Mouse (Mus musculus) left cerebral cortex, adult 8-10 months (tissue): ENCODE results near the gene Sept3. TPM values are rescaled to one million over a fixed set of nuclear protein-coding genes. Genes with fewer than 3 reads are reported as not detected.

Experiments used
- DNase-seq, 2 experiments: peaks; one replicate each; pipeline ENCODE4 v3.0.0; 2022; ENCODE audit warnings: low spot score in 2 of 2
- total RNA-seq, 4 experiments: library from RNA; stranded (reverse); gene quantifications; 2 replicates each; pipeline ENCODE4 v1.2.4; 2022

Sept3 gene
- total RNA-seq, 4 experiments from 2014 or later: 491 to 572 (median 530) TPM

- DNase-seq: no peak
These were observed 64.5 kb downstream of the Sept3 start for GRCm38 (mm10) chr15:82339150-82339549.

- no peak for DNase-seq
These were observed 65.1 kb downstream of the Sept3 start for GRCm38 (mm10) chr15:82339634-82340254.

- no peak for DNase-seq
These were observed 65.8 kb downstream of the Sept3 start for GRCm38 (mm10) chr15:82340414-82341035.

- no peak for DNase-seq
These were observed 66.4 kb downstream of the Sept3 start for GRCm38 (mm10) chr15:82341036-82341501.

- no peak for DNase-seq
These were observed 67.2 kb downstream of the Sept3 start for GRCm38 (mm10) chr15:82341675-82342542.

- DNase-seq: no peak
These were observed 67.8 kb downstream of the Sept3 start for GRCm38 (mm10) chr15:82342543-82342935.

- no peak for DNase-seq
These were observed 68.9 kb downstream of the Sept3 start for GRCm38 (mm10) chr15:82343368-82344287.

Other genes starting within 250 kb of the Sept3 start
- 100 to 1,000 TPM in 2 of 4 experiments, 10 to 100 TPM in 2; 81.8 to 126 (median 105) TPM for gene Desi1, start 241.0 kb upstream of the Sept3 start, total RNA-seq
- gene Snu13, start 227.3 kb upstream of the Sept3 start, total RNA-seq: 100 to 1,000 TPM; 103 to 133 (median 117) TPM
- not detected for gene 4930407I10Rik, start 215.7 kb upstream of the Sept3 start, total RNA-seq
- 1 to 10 TPM; 3.9 to 5.5 (median 4.0) TPM for gene Mei1, start 204.9 kb upstream of the Sept3 start, total RNA-seq
- gene Ccdc134, start 147.0 kb upstream of the Sept3 start, total RNA-seq: 10 to 100 TPM in 1 of 4 experiments, 1 to 10 TPM in 3; 8.1 to 11.8 (median 9.0) TPM
- 100 to 1,000 TPM; 204 to 229 (median 207) TPM for gene Srebf2, start 127.7 kb upstream of the Sept3 start, total RNA-seq
- gene Shisa8, start 62.1 kb upstream of the Sept3 start, total RNA-seq: 1 to 10 TPM; 3.1 to 5.3 (median 5.0) TPM
- under 1 TPM; 0.37 to 0.98 (median 0.64) TPM for gene Tnfrsf13c, start 50.5 kb upstream of the Sept3 start, total RNA-seq
- 1 to 10 TPM; 2.7 to 4.3 (median 4.1) TPM for gene Cenpm, start 30.1 kb upstream of the Sept3 start, total RNA-seq
- 100 to 1,000 TPM; 104 to 114 (median 110) TPM for gene 1500009C09Rik, start 22.5 kb upstream of the Sept3 start, total RNA-seq
- gene Wbp2nl, start 24.1 kb downstream of the Sept3 start, total RNA-seq: not detected
- gene Naga, start 64.0 kb downstream of the Sept3 start, total RNA-seq: 10 to 100 TPM; 37.8 to 45.2 (median 42.4) TPM
- under 1 TPM; 0.26 to 0.58 (median 0.48) TPM for gene Pheta2, start 64.0 kb downstream of the Sept3 start, total RNA-seq
- 100 to 1,000 TPM; 143 to 154 (median 149) TPM for gene Smdt1, start 64.1 kb downstream of the Sept3 start, total RNA-seq
- gene Ndufa6, start 79.4 kb downstream of the Sept3 start, total RNA-seq: 100 to 1,000 TPM; 170 to 203 (median 184) TPM
- gene Cyp2d22, start 105.4 kb downstream of the Sept3 start, total RNA-seq: 10 to 100 TPM; 39.7 to 44.8 (median 40.7) TPM
- gene Cyp2d11, start 119.1 kb downstream of the Sept3 start, total RNA-seq: under 1 TPM in 2 of 4 experiments, not detected in 2; 0.30 to 0.33 TPM
- under 1 TPM in 2 of 4 experiments, not detected in 2; 0.34 to 0.42 TPM for gene Cyp2d10, start 132.3 kb downstream of the Sept3 start, total RNA-seq
- not detected for gene Cyp2d9, start 158.5 kb downstream of the Sept3 start, total RNA-seq